Mouse (Mus musculus): ENCODE data around the gene Ptprm. TPM values are rescaled to one million over a fixed set of nuclear protein-coding genes. Genes with fewer than 3 reads are reported as not detected.

Gene Ptprm
- polyA plus RNA-seq, 1 experiment, result 4.4 TPM

- no peak for DNase-seq
Measured at GRCm38 (mm10) chr17:66637951-66638722, 716.1 kb downstream of the Ptprm start.

GRCm38 (mm10) chr17:66619996-66620656 lies 734.1 kb downstream of the Ptprm start:
- Histone ChIP-seq H3K27ac (ENCODE audit: control insufficient read depth, insufficient read depth, low read length) (no peak overlapping the region), H3K27me3 (ENCODE audit: control insufficient read depth, insufficient read depth, low read length) (no peaks in the 10 kb centered on the region), H3K4me3 (ENCODE audit: control insufficient read depth, insufficient read depth, low read length) (no peak overlapping the region), H3K4me1 (replicated peaks; ENCODE audit: control insufficient read depth, insufficient read depth, low read length) (no peaks in the 10 kb centered on the region), H3K36me3 (ENCODE audit: control insufficient read depth, insufficient read depth, low read length) (no peaks in the 10 kb centered on the region)
- 92% methylated on average over 13 of the region's 13 CpGs for WGBS
- no peak for DNase-seq
- TF ChIP-seq CTCF (IDR thresholded peaks at IDR 0.05; ENCODE audit: borderline replicate concordance, control insufficient read depth, extremely low read depth, insufficient read depth, low read length, poor library complexity) (no peak), POLR2A (IDR thresholded peaks at IDR 0.05; ENCODE audit: control insufficient read depth, extremely low read depth, insufficient read depth, low read length, poor library complexity) (no peak)

More at GRCm38 (mm10) chr17:66637951-66638722, 716.1 kb downstream of the Ptprm start:
- H3K4me1 ChIP-seq (replicated peaks; ENCODE audit: control insufficient read depth, insufficient read depth, low read length), result no peaks in the 10 kb centered on the region
- TF ChIP-seq CTCF (IDR thresholded peaks at IDR 0.05; ENCODE audit: borderline replicate concordance, control insufficient read depth, extremely low read depth, insufficient read depth, low read length, poor library complexity) (no peak), POLR2A (IDR thresholded peaks at IDR 0.05; ENCODE audit: control insufficient read depth, extremely low read depth, insufficient read depth, low read length, poor library complexity) (no peak)
- H3K4me3 ChIP-seq (ENCODE audit: control insufficient read depth, insufficient read depth, low read length), result no peak overlapping the region
- WGBS, result 90% methylated on average over 7 of the region's 7 CpGs
- no peaks in the 10 kb centered on the region for H3K36me3 ChIP-seq (ENCODE audit: control insufficient read depth, insufficient read depth, low read length)
- no peak overlapping the region for H3K27ac ChIP-seq (ENCODE audit: control insufficient read depth, insufficient read depth, low read length)
- H3K27me3 ChIP-seq (ENCODE audit: control insufficient read depth, insufficient read depth, low read length), result no peaks in the 10 kb centered on the region

GRCm38 (mm10) chr17:66619255-66619826 lies 734.9 kb downstream of the Ptprm start:
- Histone ChIP-seq H3K27me3 (ENCODE audit: control insufficient read depth, insufficient read depth, low read length) (no peaks in the 10 kb centered on the region), H3K27ac (ENCODE audit: control insufficient read depth, insufficient read depth, low read length) (no peak overlapping the region), H3K4me3 (ENCODE audit: control insufficient read depth, insufficient read depth, low read length) (no peak overlapping the region), H3K36me3 (ENCODE audit: control insufficient read depth, insufficient read depth, low read length) (no peaks in the 10 kb centered on the region), H3K4me1 (replicated peaks; ENCODE audit: control insufficient read depth, insufficient read depth, low read length) (no peaks in the 10 kb centered on the region)
- TF ChIP-seq CTCF (IDR thresholded peaks at IDR 0.05; ENCODE audit: borderline replicate concordance, control insufficient read depth, extremely low read depth, insufficient read depth, low read length, poor library complexity), result no peak
- TF ChIP-seq POLR2A (IDR thresholded peaks at IDR 0.05; ENCODE audit: control insufficient read depth, extremely low read depth, insufficient read depth, low read length, poor library complexity), result no peak
- 88% methylated on average over 3 of the region's 3 CpGs for WGBS
- DNase-seq, result no peak

All from thymus, adult 2 months (tissue).